Mouse (Mus musculus) fat pad, adult 2 months (tissue): Measurements from ENCODE around the gene Ptgds.

Source experiments
- DNase-seq: peaks from one replicate; pipeline ENCODE4 v3.0.0-alpha.2; 2011; ENCODE audit warnings: low read depth, low spot score; ENCODE audit errors: extremely low read depth

The Ptgds gene

DNA sequence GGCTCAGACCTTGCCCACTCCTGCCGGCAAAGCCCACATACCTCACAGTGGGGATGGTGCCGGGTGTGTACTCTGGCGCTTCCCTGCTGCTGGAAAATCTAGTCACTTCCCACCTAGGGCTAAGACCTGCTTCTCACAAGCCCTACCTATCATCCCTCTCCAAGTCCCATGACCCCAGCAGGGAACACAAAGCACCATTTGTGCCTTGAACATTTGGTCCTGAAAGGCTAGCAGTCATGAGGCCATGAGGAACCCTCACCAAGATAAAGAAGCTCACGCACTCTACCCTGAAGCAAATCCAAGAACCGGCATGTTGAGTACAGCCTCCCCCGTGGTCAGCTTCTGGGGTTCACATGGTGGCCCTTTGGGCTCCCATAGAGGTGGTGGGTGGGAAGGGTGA is at the start of gene Ptgds:
Gene Ptgds, minus strand, starts transcription at position 78 of the 400 bp plus-strand sequence.
- no peak for DNase-seq

DNA sequence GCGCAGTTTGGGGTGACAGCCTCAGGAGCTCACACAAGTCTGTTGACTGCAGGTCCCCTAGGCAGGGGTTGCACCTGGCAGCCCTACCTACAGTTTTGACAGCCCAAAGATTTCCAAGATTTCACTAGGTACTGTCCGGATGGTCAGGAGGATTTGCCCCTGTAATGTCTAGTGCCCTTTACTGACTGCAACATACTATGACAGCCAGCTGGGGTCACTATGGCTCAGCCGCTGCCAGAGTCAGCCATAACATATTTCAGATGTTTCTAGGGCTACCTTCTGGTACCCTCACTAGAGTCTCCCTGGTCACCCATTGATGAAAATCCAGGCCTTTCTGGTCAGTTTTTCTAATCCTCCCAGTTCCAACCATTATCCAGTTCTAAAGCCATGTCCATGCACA is 40.1 kb upstream of the Ptgds start:
- no peak for DNase-seq

DNA sequence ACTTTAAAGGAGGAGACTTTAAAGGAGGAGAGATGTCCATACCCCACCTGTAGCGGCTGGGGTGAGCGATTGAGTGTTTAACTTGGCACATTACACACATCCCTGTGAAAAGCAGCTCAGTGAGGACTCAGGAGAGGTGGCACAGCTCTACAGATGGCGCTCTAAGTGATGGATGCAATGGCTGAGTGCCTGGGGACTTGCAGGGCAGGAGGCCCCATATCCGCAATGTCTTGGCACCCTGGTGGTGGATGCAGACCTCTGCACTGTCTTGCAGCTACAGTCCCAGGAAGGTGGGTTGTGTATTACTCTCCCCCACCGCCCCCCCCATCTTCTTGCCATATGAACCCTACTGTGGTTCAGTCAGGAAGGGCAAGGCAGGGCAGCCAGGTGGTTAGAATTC is 37.1 kb upstream of the Ptgds start:
- DNase-seq, result no peak

DNA sequence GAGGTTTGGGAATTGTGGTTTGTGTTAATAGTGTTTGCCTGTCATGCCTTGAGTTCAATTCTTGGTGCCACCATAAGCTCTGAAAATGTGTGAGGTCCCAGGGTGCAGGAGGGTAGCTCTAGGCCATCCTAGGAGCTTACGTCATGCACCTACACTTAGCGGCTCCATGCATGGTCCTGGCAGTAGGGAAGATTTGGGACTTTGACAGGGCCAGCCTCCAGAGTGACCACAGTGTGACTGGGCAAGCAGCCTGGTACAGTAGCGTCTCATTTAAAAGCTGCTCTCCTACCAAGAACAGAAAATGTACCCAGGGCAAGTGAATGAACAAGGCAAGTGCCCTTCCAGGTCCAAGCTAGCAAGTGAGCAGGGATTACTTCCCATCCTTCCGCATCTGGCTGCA is 36.0 kb upstream of the Ptgds start:
- no peak for DNase-seq

DNA sequence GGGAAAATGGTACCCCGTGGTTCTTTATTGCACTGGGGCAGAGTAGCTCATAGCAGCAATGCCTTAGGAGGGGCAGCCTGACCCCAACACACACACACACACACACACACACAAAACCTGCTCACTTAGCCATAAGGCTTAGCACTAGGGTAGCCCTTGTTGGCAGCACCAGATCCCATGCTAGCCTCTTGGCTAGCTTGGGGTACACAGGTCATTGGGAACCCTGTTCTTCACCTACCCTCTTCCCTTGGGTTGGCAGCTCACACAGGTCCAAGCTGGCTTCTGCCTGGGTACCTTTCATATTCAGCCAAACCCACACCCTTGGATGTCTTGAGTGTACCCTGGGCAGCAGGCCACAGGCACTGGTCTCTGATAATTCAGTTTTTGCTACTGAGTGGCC is 35.2 kb upstream of the Ptgds start:
- no peak for DNase-seq

DNA sequence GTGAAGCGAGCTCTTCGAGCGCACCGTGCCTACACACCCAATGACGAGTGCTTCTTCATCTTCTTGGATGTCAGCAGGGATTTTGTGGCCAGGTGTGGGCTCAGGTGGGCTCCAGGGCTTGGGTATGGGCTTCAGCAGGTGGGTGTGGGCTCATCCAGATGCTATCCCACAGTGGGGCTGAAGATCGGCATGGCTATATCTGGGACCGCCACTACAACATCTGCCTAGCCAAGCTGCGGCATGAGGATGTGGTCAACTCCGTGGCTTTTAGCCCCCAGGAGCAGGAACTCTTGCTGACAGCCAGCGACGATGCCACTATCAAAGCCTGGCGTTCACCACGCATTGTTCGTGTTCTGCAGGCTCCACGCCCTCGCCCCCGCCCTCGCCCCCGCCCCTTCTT is 34.7 kb upstream of the Ptgds start:
- DNase-seq, result no peak

DNA sequence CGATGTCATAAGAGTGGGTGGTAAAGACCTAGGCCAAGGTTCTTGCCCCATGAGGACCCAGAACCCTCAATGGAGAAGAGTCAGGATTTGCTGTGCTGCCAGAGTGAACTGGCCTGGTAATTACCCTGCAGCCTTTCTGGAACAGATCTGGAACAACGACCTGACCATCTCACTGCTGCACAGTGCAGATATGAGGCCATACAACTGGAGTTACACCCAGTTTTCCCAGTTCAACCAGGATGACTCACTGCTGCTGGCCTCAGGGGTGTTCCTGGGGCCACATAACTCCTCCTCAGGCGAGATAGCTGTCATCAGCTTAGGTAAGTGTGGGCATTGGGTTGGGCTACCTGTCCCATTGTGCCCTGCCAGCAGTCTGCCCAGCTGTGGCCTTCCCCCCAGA is 32.9 kb upstream of the Ptgds start:
- DNase-seq, result no peak

DNA sequence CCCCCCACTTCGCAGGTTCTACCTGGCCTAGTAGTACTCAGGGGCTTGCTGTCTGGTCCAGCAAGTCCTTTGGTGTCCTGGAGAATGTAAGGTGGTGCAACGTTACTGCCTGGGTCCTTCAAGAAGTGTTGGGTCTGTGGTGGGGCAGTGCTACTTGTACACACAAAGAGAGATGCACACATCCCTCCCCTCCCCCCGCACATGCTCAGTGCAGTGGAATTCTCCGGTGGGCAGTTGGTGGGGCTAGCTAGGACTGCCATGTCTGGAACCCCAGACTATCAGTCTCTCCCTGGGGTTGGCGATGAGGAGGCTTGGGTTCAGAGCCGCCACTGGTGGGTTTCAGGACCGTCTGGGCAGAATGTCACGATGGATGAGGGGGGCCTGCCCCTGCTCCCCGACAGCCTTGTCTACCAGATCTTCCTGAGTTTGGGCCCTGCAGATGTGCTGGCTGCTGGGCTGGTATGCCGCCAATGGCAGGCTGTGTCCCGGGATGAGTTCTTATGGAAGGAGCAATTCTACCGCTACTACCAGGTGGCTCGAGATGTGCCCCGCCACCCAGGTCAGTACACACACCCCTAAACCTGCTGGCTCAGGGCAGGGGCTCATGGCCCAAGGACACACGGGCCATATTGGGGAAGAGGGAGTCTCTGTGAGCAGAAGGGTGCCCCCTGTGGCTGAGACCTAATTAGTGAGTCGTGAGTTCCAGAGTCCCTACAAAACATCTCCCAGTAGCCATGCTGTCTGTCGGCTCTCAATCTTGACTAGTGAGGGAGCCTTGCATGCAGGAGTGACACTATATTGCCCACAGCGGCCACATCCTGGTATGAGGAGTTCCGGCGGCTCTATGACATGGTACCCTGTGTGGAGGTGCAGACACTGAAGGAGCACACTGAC is 32.0 kb upstream of the Ptgds start, which contains the start of gene C8g:
Gene C8g, minus strand, starts transcription at position 127 of the 894 bp plus-strand sequence.
- no peak for DNase-seq

DNA sequence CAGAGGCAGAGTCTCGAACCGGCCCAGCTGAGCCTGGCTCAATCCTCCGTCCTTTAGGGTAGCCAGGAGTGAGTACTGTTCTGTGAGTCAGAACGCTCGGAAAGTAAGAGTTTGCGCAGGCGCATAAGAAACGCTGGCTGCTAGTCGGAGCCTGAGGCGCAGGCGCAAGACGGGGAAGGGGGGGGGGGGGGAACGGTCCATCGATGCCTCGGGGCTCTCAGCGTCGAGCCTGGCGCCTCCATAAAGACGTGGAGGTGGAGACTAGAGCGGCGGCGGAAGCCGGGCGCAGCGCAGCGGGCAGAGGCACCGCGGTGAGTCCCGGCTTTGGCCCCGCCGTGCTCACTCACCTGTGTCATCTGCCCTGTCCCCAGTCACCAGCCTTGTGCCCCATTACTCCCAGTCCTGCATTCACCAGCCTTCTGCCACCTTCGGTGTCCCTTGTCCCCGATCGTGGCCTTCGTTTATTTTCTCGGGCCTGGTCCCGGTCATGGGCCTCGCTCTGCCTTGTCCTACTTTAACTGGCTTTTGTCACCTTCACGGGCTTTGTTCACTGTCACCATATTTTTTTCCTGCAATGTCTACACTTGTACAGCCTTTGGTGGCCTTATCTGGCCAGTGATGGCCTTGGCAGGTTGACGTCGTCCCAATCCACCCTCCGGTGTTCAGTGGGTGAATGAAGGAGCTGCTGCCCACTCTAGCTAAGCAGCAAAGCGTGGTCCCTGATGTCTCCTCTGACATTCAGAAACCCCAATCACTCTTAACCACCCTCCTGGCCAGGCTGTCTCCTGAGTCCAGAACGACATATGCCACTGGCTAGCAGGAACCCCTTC is 30.9 kb upstream of the Ptgds start, which contains the start of gene Fbxw5:
Gene Fbxw5, plus strand, starts transcription at position 175 of the 830 bp plus-strand sequence.
- no peak for DNase-seq

DNA sequence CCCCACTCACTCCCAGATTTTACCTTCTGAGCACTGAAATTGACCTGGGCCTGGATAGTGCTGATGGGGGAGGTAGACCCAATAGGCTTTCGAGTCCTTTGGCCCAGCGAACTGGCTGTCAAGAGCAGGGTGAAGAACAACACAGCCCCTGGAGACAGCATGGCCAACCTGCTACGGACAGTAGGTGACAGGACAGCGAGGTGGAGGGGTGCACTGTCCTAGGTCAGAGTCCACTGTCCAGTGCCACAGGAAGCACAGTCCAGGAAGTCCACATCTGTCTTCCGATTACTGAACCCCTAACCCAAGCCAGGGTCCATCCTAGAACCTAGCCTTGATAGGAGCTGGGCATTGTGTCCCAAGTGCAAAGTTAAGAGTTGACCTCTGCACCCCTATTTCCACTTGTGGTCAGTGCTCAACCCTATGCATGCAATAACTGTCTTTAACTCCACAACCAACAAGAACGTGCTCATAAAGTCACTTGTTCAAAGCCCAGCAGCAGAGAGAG is 30.3 kb upstream of the Ptgds start:
- no peak for DNase-seq

DNA sequence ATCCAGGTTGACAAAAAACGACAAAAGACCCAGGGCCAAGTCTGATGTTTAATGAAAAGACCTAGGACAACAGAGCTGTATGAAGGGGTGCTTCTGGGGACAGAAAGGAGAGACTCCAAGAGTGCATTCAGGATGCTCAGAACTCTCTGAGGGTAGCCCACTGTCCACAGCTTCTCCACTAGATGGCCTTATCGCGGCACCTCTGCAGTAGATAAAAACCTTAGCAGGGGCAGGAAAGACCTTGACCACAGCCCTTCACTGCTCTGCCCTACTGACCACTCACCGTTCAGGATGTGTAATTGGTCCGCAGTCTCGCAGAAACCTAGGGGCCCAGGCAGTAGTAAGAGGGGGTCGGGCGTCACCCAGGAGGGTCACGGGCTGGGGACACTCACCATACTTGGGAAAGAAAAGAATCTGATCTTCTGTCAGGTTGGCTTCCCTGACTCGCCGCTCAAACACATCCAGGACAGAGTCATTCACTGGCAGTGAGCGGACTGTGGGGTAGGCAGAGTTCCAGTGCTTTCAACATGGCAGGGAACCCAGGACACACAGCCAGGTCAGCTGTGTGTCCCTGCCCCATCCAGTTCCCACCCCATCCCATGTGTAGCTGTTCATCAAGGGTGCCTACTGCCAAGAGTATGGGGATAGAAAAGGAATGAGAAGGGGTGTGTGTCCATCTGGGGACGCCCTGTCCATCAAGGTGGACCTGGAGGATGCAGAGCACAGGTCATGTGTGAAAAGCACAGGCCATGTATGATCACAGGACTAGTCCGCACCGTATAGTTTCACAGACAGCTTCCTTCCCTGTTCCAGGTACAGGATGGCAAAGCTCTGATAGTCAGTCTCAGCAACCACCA is 29.0 kb upstream of the Ptgds start:
- no peak for DNase-seq

DNA sequence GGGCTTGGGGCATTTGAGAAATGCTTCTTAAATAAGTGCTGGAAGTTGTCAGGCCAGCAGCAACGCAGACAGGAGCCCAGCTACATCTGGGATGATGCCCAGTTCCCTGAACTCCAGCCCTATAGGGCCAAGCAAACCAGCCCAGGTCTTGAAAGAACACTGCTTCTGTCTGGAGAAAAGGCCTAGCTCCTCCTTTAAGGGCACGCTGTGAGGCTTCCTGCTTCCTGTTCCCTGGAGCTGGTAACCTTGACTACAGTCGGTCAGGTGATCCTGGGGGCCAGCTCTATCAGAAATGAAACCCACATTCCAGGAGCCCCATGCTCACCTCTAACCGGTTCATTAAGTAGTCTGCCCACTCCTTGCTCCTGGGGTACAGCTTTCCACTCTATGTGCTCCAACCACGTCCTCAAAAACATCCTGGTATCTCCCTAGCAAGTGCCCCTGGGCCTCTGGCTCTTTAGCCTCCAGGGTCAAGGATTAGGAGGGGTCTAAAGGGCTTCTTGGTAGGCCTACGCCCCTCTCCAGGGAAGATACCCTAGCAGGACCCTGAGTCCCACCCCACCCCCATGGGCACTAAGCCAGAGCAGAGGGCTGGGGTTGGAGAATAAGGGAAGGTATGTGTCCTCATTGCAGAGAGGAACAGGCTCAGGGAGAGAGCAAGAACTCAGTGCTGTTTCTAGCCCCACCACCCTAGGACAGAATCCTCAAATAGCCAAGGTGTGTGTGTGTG is 28.2 kb upstream of the Ptgds start:
- no peak for DNase-seq

DNA sequence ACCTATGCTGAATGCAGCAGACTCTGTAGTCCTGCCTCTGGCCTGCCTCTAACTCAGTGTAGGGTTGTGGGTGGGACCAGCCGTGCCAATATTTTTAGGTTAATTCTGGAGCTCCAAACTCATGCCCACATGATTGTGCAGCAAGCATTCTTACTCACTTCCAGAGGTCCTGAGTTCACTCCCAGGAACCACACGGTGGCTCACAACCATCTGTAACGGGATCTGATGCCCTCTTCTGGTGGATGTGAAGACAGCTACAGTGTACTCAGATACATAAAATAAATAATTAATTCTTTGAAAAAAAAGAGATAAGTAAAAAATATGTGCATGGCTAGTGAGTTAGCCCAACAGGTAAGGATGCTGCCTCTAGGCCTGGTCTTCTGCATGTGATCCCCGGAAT is 26.6 kb upstream of the Ptgds start:
- no peak for DNase-seq

DNA sequence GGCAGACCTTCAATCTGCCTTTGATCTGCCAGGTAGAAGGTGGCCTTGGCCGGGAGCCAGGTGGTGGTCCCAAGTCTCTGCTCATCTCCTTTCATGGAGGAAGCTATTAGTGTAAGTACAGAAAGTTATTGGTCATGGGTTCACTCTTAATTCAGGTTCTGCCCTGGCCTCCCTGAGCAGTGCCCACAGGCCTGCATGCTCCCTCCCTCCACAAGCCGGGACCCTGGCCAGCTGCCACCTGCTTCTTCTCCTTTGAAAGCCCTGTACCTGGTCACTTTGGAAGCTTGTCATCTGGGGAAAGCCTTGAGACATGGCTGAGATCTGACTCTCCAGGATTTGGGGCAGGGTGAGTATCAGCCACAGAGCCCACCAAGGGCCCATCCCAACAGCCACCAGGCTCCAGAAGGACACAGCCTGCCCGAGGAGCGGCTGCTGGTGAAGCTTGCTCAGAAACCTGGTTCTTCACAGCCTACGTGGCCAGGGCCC is 23.7 kb upstream of the Ptgds start, which contains the start of gene Lcn12:
Gene Lcn12, minus strand, starts transcription at position 436 of the 486 bp plus-strand sequence.
- DNase-seq, result no peak

DNA sequence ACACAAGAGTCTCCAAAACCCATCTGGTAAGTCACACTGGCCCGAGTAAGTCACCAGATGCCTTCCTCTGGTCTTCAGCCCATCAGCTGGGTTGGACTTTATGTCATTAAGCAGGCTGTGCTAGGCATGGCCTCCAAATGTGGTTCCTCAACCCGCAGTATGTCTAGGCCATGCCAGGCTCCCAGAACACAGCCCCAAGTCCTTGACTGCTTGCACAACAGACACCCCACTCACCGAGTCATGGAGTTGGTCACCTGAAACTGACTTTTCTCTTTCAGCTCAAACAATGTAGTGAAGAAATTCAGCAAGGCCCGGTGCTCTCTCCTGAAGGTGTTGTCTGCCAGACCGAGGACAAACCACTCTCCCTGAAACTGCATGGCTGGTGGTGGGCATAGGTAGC is 23.1 kb upstream of the Ptgds start:
- DNase-seq, result no peak

DNA sequence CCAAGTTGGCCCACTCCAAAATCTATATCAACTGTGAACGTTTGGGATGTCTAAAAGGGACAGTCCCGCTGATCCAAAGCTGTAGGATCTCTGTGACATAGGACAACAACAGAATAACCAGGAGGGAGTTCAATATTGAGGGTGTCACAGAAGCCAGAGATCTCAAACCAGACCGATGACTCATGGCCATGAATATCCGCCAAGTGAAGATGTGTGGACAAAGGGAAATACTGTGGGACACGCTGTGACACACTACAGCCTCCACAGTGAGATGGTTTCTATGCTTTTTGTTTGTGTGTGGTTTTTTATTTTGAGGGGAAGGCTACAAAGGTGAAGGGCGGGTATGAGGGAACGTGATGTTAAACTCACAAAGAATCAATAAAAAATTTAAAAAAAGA is 18.8 kb upstream of the Ptgds start:
- DNase-seq, result no peak

DNA sequence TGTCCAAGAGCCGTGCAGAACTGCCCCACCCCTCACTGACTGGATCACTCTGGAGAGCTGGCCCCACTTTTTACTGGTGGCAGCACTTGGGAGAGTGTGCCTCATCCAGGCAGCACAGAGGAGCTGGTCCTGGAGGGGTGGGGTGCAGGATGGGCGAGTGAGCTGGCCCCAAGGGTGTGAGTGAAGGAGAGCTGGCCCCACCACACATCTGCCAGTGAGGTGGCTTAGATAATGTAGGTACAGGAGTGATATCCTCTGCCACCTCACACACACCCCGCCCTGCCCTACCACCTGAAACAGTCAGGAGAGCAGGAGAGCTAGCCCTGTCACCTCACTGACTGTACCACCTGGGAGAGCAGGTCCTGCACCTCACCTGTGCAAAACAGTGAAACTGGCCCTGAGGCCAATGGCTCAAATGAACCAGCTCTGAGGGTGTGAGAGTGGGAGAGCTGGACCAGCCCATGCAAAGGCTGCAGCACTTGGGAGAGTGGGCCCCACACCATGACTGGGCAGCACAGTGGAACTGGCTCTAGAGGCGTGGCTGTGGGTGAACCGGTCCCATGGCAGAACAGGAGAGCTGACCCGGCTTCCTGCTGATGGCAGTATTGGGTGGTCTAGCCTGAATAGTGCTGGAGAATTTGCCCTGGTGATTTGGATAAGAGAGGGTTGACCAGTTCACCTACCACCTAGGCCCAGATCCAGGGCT is 18.3 kb upstream of the Ptgds start:
- DNase-seq, result no peak

DNA sequence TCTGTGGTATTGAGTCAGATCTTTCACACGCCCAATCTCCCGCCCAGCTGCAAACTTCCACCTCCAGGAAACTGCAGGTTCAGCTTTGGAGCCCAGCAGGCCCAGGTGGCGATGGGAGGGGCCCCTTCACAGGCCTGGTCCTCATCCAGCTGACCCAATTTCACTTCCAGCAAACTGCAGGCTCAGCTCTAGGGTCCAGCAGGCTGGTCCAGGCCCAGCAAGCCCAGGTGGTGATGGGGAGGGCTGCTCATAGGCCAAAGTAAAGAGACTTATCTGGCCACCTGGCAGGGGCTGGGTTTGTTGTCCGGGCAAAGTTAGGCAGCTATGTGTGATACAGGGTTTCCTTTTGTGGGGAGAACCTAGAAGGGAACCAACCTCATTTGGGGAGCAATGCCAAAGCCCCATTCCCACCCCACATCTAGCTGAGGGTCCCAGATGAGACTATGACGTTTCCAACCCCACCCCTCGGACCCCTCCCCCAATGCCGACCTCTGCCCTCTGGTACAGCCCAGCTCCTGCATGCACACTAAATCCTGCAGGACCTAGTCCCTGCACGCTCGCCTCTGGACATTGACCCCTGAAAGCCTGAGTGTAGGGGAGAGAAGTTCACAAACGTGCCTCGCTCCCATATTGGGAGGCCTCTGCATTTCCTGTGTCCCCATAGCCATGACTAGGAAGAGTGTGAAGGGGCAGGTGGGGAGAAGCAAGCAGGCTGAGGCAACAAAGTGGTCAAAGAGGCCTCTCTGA is 15.2 kb upstream of the Ptgds start:
- DNase-seq, result no peak

DNA sequence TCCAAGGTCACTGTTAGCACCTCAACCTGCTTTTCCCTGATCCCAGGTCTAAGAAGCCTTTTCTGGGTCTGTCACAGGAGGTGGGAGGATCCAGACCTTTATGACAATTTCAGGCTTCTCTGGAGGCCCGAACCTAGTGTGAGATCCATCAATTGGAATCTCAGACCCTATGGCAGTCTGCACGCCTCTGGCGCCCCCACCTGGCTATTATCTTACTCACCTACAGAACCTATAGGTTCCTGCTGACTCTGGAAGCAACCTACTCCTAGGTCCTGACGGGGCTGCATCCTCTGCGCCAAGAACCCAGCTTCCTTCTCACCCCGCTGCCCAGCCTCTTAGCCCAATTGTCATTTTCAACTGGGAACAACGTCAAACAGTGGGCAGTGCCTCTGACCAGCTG is 13.1 kb upstream of the Ptgds start:
- no peak for DNase-seq
